Mouse (Mus musculus) heart, adult 2 months (tissue): ENCODE measurements around the gene Madd. TPM values are rescaled to one million over a fixed set of nuclear protein-coding genes. Genes with fewer than 3 reads are reported as not detected.

Source experiments
- DNase-seq, 2 experiments: peaks; one replicate each; pipeline ENCODE4 v3.0.0; 2021
- H3K27ac ChIP-seq: fragments of 200-600 bp; 2 replicates; pipeline ENCODE4 v1.8.1; 2022
- H3K27me3 ChIP-seq: fragments of 200-500 bp; 2 replicates; pipeline ENCODE4 v1.6.1; 2012; ENCODE audit warnings: mild to moderate bottlenecking, low read length, inconsistent platforms, mixed read lengths; ENCODE audit not compliant: control insufficient read depth, insufficient read depth
- H3K36me3 ChIP-seq: fragments of 200-500 bp; 2 replicates; pipeline ENCODE4 v1.6.1; 2012; ENCODE audit warnings: low read length, inconsistent platforms; ENCODE audit not compliant: control insufficient read depth, insufficient read depth
- H3K4me1 ChIP-seq: fragments of 200-500 bp; 2 replicates; pipeline ENCODE4 v1.6.1; 2011; ENCODE audit warnings: low read length; ENCODE audit not compliant: control insufficient read depth, insufficient read depth
- H3K4me3 ChIP-seq: fragments of 200-600 bp; 2 replicates; pipeline ENCODE4 v1.8.1; 2022
- H3K79me2 ChIP-seq: fragments of 200-500 bp; replicated peaks from 2 replicates; pipeline ENCODE4 v1.6.1; 2012; ENCODE audit warnings: mild to moderate bottlenecking, inconsistent platforms, low read length, moderate library complexity, mixed read lengths; ENCODE audit not compliant: control insufficient read depth, insufficient read depth
- H3K9ac ChIP-seq: fragments of 200-500 bp; 2 replicates; pipeline ENCODE4 v1.6.1; 2012; ENCODE audit warnings: low read depth, mild to moderate bottlenecking, control low read depth, inconsistent platforms, low read length, mixed read lengths
- CTCF ChIP-seq: fragments of 200-600 bp; IDR thresholded peaks from 2 replicates; pipeline ENCODE4 v1.8.1; 2022; ENCODE audit warnings: antibody characterized with exemption, mild to moderate bottlenecking, moderate library complexity
- EP300 ChIP-seq: fragments of 200-500 bp; IDR thresholded peaks from 2 replicates; pipeline ENCODE4 v1.6.1; 2011; ENCODE audit warnings: low read depth, low read length, control low read depth; ENCODE audit not compliant: insufficient read depth
- POLR2A ChIP-seq: fragments of 200-500 bp; IDR thresholded peaks from 2 replicates; pipeline ENCODE4 v1.6.1; 2011; ENCODE audit warnings: mild to moderate bottlenecking, low read depth, low read length, control low read depth; ENCODE audit not compliant: insufficient read depth
- WGBS: fragments of 180-500 bp; shearing (Covaris S2); methylation state at CpG from one replicate; pipeline ENCODE4 v1.1.7; 2018; 5-methylcytosine and 5-hydroxymethylcytosine counted together
- intact Hi-C: fragments of 180-260 bp; cut with DNase I; formaldehyde crosslinking; loops from one replicate; pipeline ENCODE4 v1.15.1; 2025
- polyA plus RNA-seq: library from polyadenylated mRNA; depleted of rRNA; stranded (reverse); fragments of >200 nt; gene quantifications from 2 replicates; pipeline ENCODE4 v1.2.3, GENCODE M21; 2012
- total RNA-seq, 2 experiments: library from RNA; stranded (reverse); gene quantifications; 2 replicates each; pipeline ENCODE4 v1.2.3; 2021

Gene Madd
- total and polyA plus RNA-seq, 3 experiments = 4.7 to 8.5 (median 6.1) TPM

- peak in 1 of 2 experiments; percentile 39 for DNase-seq
- Histone ChIP-seq H3K36me3 (no peaks in the 10 kb centered on the region), H3K27ac (peak overlapping the region; percentile 94), H3K4me3 (peak overlapping the region; percentile 53), H3K79me2 (no peaks in the 10 kb centered on the region), H3K9ac (peak overlapping the region; percentile 84), H3K27me3 (no peaks in the 10 kb centered on the region), H3K4me1 (no peaks in the 10 kb centered on the region; the same call in 1 of the 2 replicates)
- intact Hi-C loops = no loop called here
- TF ChIP-seq EP300 = no peak
- TF ChIP-seq CTCF = no peak
- TF ChIP-seq POLR2A = no peak
- 41% methylated on average over 6 of the region's 6 CpGs for WGBS
Observed at GRCm38 (mm10) chr2:91120261-91120671, 63.4 kb downstream of the Madd start.

DNA sequence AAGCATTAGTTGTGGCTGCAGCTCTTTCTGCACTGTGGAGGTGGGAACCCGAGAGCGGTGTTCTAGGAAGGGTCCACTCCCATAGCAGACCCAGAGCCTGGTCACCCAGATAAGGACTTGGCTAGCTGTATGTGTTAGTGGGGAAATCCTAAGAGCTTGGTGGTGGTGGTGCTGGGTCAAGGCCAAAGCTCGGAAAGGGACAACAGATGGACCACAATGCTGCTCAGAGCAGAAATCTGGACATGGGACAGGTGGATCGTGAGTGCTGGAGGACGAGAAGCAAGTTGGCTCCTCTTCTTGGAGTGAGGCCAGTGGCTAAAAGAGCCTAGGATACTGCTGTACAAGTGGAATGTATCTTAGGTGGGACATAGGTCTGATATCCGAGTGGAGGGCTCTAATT, 64.1 kb downstream of the Madd start:
- H3K27me3 ChIP-seq = no peaks in the 10 kb centered on the region
- H3K9ac ChIP-seq = peak overlapping the region; percentile 84
- 40% methylated on average over 6 of the region's 6 CpGs for WGBS
- intact Hi-C loops = loop anchor here (5.0 kb wide), 3 partner anchors 103 to 158 kb away; partner anchors contain the start of gene Pacsin3
- no peaks in the 10 kb centered on the region for H3K36me3 ChIP-seq
- no peaks in the 10 kb centered on the region for H3K79me2 ChIP-seq
- H3K4me1 ChIP-seq = no peaks in the 10 kb centered on the region; the same call in 1 of the 2 replicates
- peak in 1 of 2 experiments; percentile 44 for DNase-seq
- TF ChIP-seq CTCF (no peak), EP300 (0 out of 2 replicates have a peak, but pooled peaks have one; percentile 40)
- H3K27ac ChIP-seq = peak overlapping the region; percentile 94
- H3K4me3 ChIP-seq = peak overlapping the region; percentile 53

DNA sequence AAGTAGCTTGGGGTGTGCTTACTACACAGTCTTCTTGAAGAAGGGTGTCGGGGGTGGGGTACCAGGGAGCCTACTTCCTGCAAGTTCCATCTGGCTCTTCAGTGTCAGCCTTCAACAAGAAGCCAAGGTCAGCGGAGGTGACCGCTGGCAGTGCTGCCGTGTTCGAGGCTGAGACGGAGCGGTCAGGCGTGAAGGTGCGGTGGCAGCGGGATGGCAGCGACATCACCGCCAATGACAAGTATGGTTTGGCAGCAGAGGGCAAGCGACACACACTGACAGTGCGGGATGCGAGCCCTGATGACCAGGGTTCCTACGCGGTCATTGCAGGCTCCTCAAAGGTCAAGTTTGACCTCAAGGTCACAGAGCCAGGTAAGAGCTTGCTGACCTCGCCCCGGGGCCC, 64.6 kb downstream of the Madd start:
- H3K27ac ChIP-seq = peak overlapping the region; percentile 94

GRCm38 (mm10) chr2:91118647-91119046, 65.0 kb downstream of the Madd start:
- Histone ChIP-seq H3K4me1 (no peaks in the 10 kb centered on the region; the same call in 1 of the 2 replicates), H3K27ac (peak overlapping the region; percentile 94), H3K4me3 (peak overlapping the region; percentile 53), H3K36me3 (no peaks in the 10 kb centered on the region), H3K27me3 (no peaks in the 10 kb centered on the region), H3K9ac (peak overlapping the region; percentile 84), H3K79me2 (no peaks in the 10 kb centered on the region)
- intact Hi-C loops = loop anchor here (5.0 kb wide), 3 partner anchors 104 to 159 kb away; partner anchors contain the start of gene Pacsin3
- TF ChIP-seq CTCF (no peak), POLR2A (peak; percentile 62), EP300 (0 out of 2 replicates have a peak, but pooled peaks have one; percentile 44)
- peak; percentile 65 to 82 for DNase-seq
- 32% methylated on average over 1 of the region's 1 CpGs for WGBS

More for the DNA sequence above, 64.6 kb downstream of the Madd start:
- no peaks in the 10 kb centered on the region for H3K27me3 ChIP-seq
- 67% methylated on average over 19 of the region's 19 CpGs for WGBS
- peak overlapping the region; percentile 53 for H3K4me3 ChIP-seq
- DNase-seq = no peak
- intact Hi-C loops = loop anchor here (5.0 kb wide), 3 partner anchors 103 to 158 kb away; partner anchors contain the start of gene Pacsin3
- no peaks in the 10 kb centered on the region; the same call in 1 of the 2 replicates for H3K4me1 ChIP-seq
- no peak for TF ChIP-seq EP300
- H3K9ac ChIP-seq = peak overlapping the region; percentile 84
- no peaks in the 10 kb centered on the region for H3K36me3 ChIP-seq
- no peaks in the 10 kb centered on the region for H3K79me2 ChIP-seq

DNA sequence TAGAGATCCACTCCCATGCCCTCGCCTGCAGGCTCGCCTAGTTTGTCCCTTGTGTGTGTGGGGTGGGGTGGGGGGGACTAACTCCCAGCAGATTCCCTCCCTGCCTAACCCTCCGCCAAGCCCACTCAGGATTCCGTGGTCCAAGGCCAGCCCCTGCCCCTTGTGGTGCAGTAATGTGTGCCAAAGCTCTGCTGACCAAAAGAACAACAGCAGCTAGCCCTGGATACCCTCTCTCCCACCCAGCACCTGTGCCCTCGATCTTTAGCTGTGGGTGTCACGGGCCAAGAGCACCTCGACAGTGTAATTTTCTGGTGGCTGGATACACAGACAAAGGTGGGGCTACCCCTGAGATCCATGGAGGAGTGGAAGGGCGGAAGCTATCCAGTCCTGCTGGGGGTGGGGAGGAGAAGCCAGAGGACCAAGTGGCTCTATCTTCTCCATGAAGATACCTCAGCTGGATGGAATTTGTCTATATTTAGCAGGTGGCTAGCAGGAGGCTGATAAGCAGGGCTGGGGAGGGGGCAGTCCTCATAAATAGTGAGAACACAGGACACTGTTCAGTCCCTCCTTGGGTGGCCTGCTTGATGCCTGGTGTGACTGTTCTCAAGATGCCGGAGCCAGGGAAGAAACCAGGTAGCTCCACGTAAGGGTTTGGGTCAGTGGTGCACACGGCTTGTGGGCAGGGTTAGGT, 65.9 kb downstream of the Madd start, which contains the start of gene Mybpc3:
Mybpc3 (plus strand) TSS at position 560 of the 691 bp plus-strand sequence.
- Histone ChIP-seq H3K4me1 (no peaks in the 10 kb centered on the region; the same call in 1 of the 2 replicates), H3K36me3 (no peaks in the 10 kb centered on the region), H3K4me3 (peak within 1 kb of the TSS; percentile 53), H3K27ac (peak within 1 kb of the TSS; percentile 94), H3K27me3 (no peaks in the 10 kb centered on the region), H3K79me2 (no peaks in the 10 kb centered on the region), H3K9ac (peak within 1 kb of the TSS; percentile 84)
- DNase-seq = peak; percentile 49 to 70
- WGBS = 49% methylated on average over 11 of the region's 11 CpGs
- no peak for TF ChIP-seq CTCF
- TF ChIP-seq POLR2A = peak; percentile 97
- peak; percentile 48; the same call in 1 of the 2 replicates for TF ChIP-seq EP300
- intact Hi-C loops = loop anchor here (5.0 kb wide), 3 partner anchors 105 to 160 kb away; partner anchors contain the start of gene Pacsin3

DNA sequence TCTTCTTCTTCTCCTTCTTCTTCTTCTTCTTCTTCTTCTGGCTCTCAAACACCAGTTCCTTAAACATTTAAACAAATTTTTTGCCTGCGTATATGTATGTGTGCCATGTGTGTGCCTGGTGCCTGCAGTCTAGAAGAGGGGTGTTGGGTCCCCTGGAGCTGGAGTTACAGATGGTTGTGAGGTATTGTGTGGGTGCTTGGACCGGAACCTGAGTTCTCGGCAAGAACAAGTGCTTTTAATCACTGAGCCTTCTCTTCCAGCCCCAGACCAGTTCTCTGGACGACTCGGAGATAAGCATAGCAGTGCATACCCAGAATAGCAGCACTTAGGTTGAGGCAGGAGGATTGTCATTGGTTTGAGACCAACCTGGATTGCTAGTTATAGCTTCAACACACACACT, 66.8 kb downstream of the Madd start:
- 53% methylated on average over 5 of the region's 5 CpGs for WGBS
- TF ChIP-seq EP300 (no peak), CTCF (no peak), POLR2A (no peak)
- no peak overlapping the region for H3K9ac ChIP-seq
- H3K27ac ChIP-seq = peak overlapping the region; percentile 94; the same call in 1 of the 2 replicates
- no peaks in the 10 kb centered on the region for H3K79me2 ChIP-seq
- H3K4me3 ChIP-seq = no peak overlapping the region
- H3K36me3 ChIP-seq = no peaks in the 10 kb centered on the region
- intact Hi-C loops = loop anchor here (5.0 kb wide), 3 partner anchors 105 to 160 kb away; partner anchors contain the start of gene Pacsin3
- no peak for DNase-seq
- H3K4me1 ChIP-seq = no peaks in the 10 kb centered on the region; the same call in 1 of the 2 replicates
- H3K27me3 ChIP-seq = no peaks in the 10 kb centered on the region
